Mouse (Mus musculus) layer of hippocampus, postnatal 25 days (tissue): Measurements from ENCODE around the gene Olfr448. TPM values are rescaled to one million over a fixed set of nuclear protein-coding genes. Genes with fewer than 3 reads are reported as not detected.

Experiments
- DNase-seq, 2 experiments: peaks; one replicate each; pipeline ENCODE4 v3.0.0; 2022; ENCODE audit warnings: mixed read lengths in 2 of 2, low spot score in 1 of 2; ENCODE audit errors: extremely low spot score in 1 of 2
- total RNA-seq, 2 experiments: library from RNA; stranded (reverse); gene quantifications; 2 replicates each; pipeline ENCODE4 v1.2.3; 2021

The Olfr448 gene
- not detected for total RNA-seq

DNA sequence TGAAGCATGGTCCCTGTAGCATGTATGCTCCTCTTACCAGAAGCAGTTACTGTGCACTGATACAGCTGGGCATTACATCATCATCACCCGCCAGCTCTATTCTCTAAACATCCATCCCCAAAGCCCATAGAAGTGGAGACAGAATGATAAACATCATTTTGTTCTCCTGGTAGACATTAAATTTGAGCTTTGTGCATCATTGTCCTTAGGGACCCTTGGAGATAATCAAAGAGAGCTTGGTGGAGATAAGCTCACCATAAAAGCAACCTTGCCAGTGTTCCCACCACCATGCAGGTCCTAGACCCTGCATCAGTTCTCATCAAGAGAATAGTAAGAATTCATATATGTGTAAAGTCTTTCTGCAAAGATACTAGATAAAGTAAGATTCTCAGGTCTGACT is at the start of gene Olfr448:
Olfr448 (plus strand) TSS at position 301 of the 400 bp plus-strand sequence.
- DNase-seq, result no peak

DNA sequence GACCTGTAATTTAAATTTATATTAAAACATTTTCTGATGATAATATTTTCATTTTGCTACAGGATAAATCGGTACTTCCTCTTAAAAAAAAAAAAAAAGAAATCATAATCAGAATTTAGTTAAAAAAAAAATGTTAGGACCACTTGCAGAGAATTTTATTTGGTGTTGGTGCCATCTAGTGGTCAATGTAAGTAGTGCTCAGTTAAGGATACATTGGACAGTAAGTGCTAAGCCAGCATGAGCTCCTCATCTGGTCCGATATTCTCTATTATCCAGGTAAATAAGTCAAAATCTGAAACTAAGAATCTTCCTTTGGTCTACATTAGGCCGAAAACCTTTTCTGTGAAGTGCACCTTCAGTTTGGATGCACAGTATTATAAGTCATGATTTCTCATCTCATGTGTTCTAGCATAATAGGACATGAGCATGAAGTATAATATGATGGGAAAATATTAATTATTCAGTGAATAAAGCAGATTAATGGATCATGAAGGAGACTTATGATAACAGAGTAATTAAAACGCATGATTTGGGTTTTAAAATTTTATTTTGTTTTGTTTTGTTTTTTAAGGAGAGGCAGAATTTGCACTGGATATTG is 29.9 kb upstream of the Olfr448 start:
- DNase-seq, result peak in 1 of 2 experiments; percentile 24

GRCm38 (mm10) chr6:42869695-42870094 is 20.5 kb upstream of the Olfr448 start:
- no peak for DNase-seq

GRCm38 (mm10) chr6:42876323-42876722 is 13.9 kb upstream of the Olfr448 start:
- DNase-seq, result no peak

GRCm38 (mm10) chr6:42900345-42900744 is 10.1 kb downstream of the Olfr448 start:
- DNase-seq, result no peak

- DNase-seq, result no peak
Observed at GRCm38 (mm10) chr6:42908578-42908977, 18.3 kb downstream of the Olfr448 start, which contains the start of gene Olfr447. Olfr447 (plus strand) TSS chr6:42908878.

DNA sequence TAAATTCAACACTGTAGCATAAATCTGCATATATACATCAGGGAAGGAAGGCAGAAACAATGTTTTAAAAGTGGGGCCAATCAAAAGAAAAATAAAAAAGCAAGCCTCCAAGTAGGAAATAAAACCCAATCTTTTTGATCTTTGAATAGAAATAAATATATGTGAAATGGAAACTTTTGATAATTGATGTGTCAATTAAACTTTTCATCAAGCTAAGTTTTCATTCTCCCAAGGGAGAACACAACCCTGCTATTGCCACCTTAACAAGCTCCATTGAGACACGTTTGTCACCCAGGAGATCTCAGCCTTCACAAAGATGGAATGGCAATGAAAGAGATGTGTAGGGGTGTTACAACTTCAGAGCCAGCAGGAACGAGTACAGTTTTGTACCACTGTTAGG is 30.8 kb downstream of the Olfr448 start, which contains the start of gene Olfr446:
Olfr446 (plus strand) TSS at position 301 of the 400 bp plus-strand sequence.
- DNase-seq, result no peak

Other genes starting within 250 kb of the Olfr448 start
- under 1 TPM; 0.42 to 0.44 TPM for gene Tcaf2, start 245.2 kb upstream of the Olfr448 start, total RNA-seq
- 100 to 1,000 TPM; 207 to 217 TPM for gene Tcaf1, start 180.4 kb upstream of the Olfr448 start, total RNA-seq
- not detected for gene Olfr453, start 151.1 kb upstream of the Olfr448 start, total RNA-seq
- not detected for gene Olfr38, start 134.0 kb upstream of the Olfr448 start, total RNA-seq
- gene Olfr452, start 105.3 kb upstream of the Olfr448 start, total RNA-seq, result not detected
- not detected for gene Olfr450, start 78.5 kb upstream of the Olfr448 start, total RNA-seq
- gene Olfr449, start 56.1 kb upstream of the Olfr448 start, total RNA-seq, result not detected
- gene Olfr447, start 18.4 kb downstream of the Olfr448 start, total RNA-seq, result not detected
- not detected for gene Olfr446, start 30.9 kb downstream of the Olfr448 start, total RNA-seq
- gene Olfr444, start 58.6 kb downstream of the Olfr448 start, total RNA-seq, result not detected
- not detected for gene Olfr441, start 215.9 kb downstream of the Olfr448 start, total RNA-seq